Mouse (Mus musculus) G1E (cell line): ENCODE data around the gene Arhgef7. TPM values are rescaled to one million over a fixed set of nuclear protein-coding genes. Genes with fewer than 3 reads are reported as not detected.

Source experiments
- ATAC-seq: 2 replicates; pipeline ENCODE4 v1.8.0; 2016; ENCODE audit warnings: mild to moderate bottlenecking; ENCODE audit not compliant: insufficient number of reproducible peaks, poor library complexity, low FRiP score, severe bottlenecking; ENCODE audit errors: extremely low read depth
- DNase-seq: peaks from one replicate; pipeline ENCODE4 v3.0.0; 2012; ENCODE audit warnings: low spot score
- H3K27me3 ChIP-seq: 2 replicates; pipeline ENCODE4 v1.6.1; 2012; ENCODE audit warnings: mild to moderate bottlenecking, low read length, inconsistent platforms; ENCODE audit not compliant: insufficient read depth
- H3K36me3 ChIP-seq: replicated peaks from 2 replicates; pipeline ENCODE3; 2012; ENCODE audit warnings: mild to moderate bottlenecking, inconsistent platforms
- H3K4me1 ChIP-seq: 2 replicates; pipeline ENCODE4 v1.6.1; 2012; ENCODE audit warnings: low read depth, low read length, inconsistent platforms, mixed read lengths; ENCODE audit not compliant: insufficient read depth
- H3K4me3 ChIP-seq: 2 replicates; pipeline ENCODE4 v1.5.1; 2012; ENCODE audit warnings: low read depth, mild to moderate bottlenecking, inconsistent platforms, low read length, moderate library complexity, mixed read lengths
- H3K9me3 ChIP-seq: replicated peaks from 2 replicates; pipeline ENCODE4 v1.6.1; 2012; ENCODE audit warnings: inconsistent platforms
- CTCF ChIP-seq: IDR thresholded peaks from 2 replicates; pipeline ENCODE4 v1.5.1; 2012; ENCODE audit warnings: low read depth, low read length, inconsistent platforms, mixed read lengths
- GATA1 ChIP-seq: IDR thresholded peaks from 2 replicates; pipeline ENCODE4 v1.6.1; 2012; ENCODE audit warnings: borderline replicate concordance, low read length, inconsistent platforms, mixed read lengths
- GATA2 ChIP-seq: IDR thresholded peaks from 2 replicates; pipeline ENCODE4 v1.6.1; 2012; ENCODE audit warnings: low read depth, low read length, inconsistent platforms, borderline replicate concordance
- POLR2AphosphoS5 ChIP-seq: IDR thresholded peaks from 2 replicates; pipeline ENCODE4 v1.6.1; 2012; ENCODE audit warnings: low read depth, low read length, inconsistent platforms; ENCODE audit not compliant: insufficient replicate concordance
- TAL1 ChIP-seq: conservative IDR thresholded peaks from 2 replicates; pipeline ENCODE4 v1.6.1; 2012; ENCODE audit warnings: low read depth, low read length, inconsistent platforms, mixed read lengths
- polyA plus RNA-seq: library from polyadenylated mRNA; stranded (reverse); fragments of >175 nt; gene quantifications from 2 replicates; pipeline ENCODE4 v1.2.3, GENCODE M21; 2012
- total RNA-seq, 2 experiments: library from RNA; stranded (forward) in 1 of 2; stranded (reverse) in 1 of 2; fragments of 200-1000 nt in 1 of 2; fragments of >200 nt in 1 of 2; fragmentation: Nextera tagmentation in 1 of 2; gene quantifications; 2 replicates each; pipeline ENCODE4 v1.2.3; 2014 to 2017

Gene Arhgef7
- total and polyA plus RNA-seq, 3 experiments, result 14.7 to 27.8 (median 23.8) TPM

DNA sequence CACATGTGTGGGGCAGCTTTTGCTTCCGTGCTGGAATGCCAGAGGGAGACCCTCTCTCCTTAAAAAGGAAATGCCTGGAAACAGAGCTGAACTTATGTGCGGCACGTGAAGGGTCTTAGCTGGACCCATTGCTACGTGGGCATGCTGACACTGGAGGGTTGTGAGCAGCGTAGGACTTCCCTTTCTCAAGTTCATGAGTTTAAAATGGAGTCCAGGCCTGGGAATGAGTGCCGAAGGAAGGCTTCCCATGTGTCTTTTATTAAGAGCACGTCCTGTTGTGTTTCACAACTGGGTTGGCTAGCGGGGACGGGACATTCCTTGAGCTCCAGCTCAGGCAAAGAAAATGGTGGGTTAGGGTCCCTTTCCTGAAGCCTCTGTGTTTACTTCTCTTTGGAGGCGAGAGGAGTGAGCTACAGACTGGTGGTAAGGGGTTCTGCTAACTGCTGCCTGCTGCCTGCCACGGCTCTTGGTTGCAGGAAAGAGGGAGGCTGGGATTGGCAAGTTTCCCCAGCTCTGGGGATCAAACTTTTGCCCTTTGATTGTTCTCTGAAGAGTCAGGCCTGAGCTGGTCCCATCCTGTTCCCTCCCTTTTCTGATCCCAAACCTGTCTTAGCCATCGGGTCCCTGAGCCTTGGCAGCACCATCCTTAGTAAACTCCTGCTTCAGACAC is 2.9 kb downstream of the Arhgef7 start:
- Histone ChIP-seq H3K4me1 (no peaks in the 10 kb centered on the region), H3K36me3 (no peaks in the 10 kb centered on the region), H3K9me3 (peaks cover 18% of the 10 kb centered on the region), H3K27me3 (peaks cover 13% of the 10 kb centered on the region; the same call in 1 of the 2 replicates), H3K4me3 (no peak overlapping the region)
- DNase-seq (no peak), ATAC-seq (no peak)
- no peak for TF ChIP-seq GATA2
- TF ChIP-seq GATA1, result no peak
- no peak for TF ChIP-seq CTCF
- TF ChIP-seq POLR2AphosphoS5, result no peak
- no peak for TF ChIP-seq TAL1

DNA sequence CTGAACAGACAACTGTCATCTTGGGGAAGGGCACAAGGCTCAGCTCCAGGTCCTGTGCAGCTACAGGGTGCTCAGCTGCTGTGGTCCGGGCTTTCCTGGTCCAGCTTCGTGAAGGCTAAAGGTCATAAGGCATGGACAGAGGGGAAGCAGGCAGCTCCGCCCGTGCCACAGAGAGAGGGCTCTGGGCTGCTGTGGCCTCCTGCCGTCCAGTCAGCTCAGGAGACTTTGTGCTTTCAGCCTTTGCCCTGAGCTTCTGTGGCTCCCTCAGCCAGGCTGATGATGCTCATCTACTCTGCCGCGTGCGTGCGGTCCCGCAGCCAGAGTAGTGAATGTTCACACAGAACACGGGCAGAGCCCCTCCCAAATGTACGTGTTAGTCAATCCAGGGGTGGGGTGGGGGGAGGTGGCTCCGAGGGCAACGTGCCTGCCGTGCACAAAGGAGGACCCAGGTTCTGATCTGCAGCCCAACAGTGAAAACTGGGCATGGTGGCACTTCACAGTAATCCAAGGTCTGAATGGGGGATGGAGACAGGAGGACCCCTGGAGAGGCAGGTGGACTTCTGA is 8.2 kb downstream of the Arhgef7 start:
- Histone ChIP-seq H3K27me3 (peaks cover 26% of the 10 kb centered on the region; the same call in 1 of the 2 replicates), H3K36me3 (no peaks in the 10 kb centered on the region), H3K4me3 (no peak overlapping the region), H3K4me1 (no peaks in the 10 kb centered on the region), H3K9me3 (no peaks in the 10 kb centered on the region)
- ATAC-seq (no peak), DNase-seq (no peak)
- TF ChIP-seq POLR2AphosphoS5 (no peak), GATA2 (no peak), GATA1 (no peak), TAL1 (no peak), CTCF (no peak)

DNA sequence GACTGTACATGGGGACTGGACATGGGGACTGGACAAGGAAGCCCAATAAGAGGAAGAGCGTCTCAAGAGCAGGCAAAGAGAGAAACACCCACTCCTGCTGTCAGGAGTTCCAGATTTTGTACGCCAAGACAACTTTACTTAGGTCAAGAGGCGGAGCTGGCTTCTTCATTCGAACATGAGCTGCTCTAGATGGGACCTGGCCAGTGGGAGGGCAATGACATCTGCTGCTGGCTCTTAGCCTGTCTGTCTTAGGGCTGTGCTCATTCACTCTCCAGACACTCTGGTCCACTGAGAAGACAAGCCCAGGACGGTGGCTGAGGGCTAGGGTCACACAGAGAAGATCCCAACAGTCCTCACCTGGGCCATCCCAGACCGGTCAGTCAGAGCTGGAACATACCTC is 9.6 kb downstream of the Arhgef7 start:
- H3K4me3 ChIP-seq, result no peak overlapping the region
- TF ChIP-seq CTCF (no peak), GATA2 (no peak), POLR2AphosphoS5 (no peak), GATA1 (no peak)
- ATAC-seq, result no peak
- H3K27me3 ChIP-seq, result peaks cover 24% of the 10 kb centered on the region; the same call in 1 of the 2 replicates
- H3K36me3 ChIP-seq, result no peaks in the 10 kb centered on the region
- H3K9me3 ChIP-seq, result no peaks in the 10 kb centered on the region
- DNase-seq, result no peak
- H3K4me1 ChIP-seq, result no peaks in the 10 kb centered on the region

DNA sequence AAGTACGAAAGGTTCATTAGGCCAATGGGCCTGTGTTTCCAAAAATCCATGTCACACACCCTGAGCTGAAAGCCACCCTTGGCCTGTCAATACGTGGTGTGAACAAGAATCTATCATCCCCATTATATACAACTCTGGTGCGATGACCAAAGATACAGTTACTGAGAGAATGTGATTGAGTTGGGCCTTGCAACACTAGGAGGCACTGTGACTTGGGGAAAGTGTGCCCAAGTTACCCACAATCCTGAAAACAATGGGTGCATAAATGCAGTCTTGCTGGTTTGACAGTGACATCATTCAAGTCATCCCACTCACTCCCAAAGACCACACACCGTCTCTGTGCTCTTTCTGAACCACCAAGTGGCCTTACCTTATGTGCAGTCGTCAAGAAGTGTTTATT is 11.6 kb downstream of the Arhgef7 start:
- TF ChIP-seq GATA1 (no peak), POLR2AphosphoS5 (no peak), TAL1 (no peak)
- no peaks in the 10 kb centered on the region for H3K36me3 ChIP-seq
- H3K9me3 ChIP-seq, result no peaks in the 10 kb centered on the region
- peaks cover 32% of the 10 kb centered on the region for H3K27me3 ChIP-seq
- H3K4me3 ChIP-seq, result no peak overlapping the region
- H3K4me1 ChIP-seq, result no peaks in the 10 kb centered on the region
- DNase-seq (no peak), ATAC-seq (no peak)

- Histone ChIP-seq H3K27me3 (peaks cover 21% of the 10 kb centered on the region), H3K36me3 (no peaks in the 10 kb centered on the region), H3K4me3 (no peak overlapping the region), H3K4me1 (no peaks in the 10 kb centered on the region), H3K9me3 (no peaks in the 10 kb centered on the region)
- ATAC-seq, result no peak
- TF ChIP-seq GATA1 (no peak), POLR2AphosphoS5 (no peak), GATA2 (no peak), CTCF (no peak), TAL1 (no peak)
- DNase-seq, result no peak
Observed at GRCm38 (mm10) chr8:11740857-11741256, 13.3 kb downstream of the Arhgef7 start.

GRCm38 (mm10) chr8:11743580-11743979 is 16.1 kb downstream of the Arhgef7 start:
- Histone ChIP-seq H3K4me1 (no peaks in the 10 kb centered on the region), H3K4me3 (no peak overlapping the region), H3K27me3 (peaks cover 25% of the 10 kb centered on the region), H3K36me3 (no peaks in the 10 kb centered on the region), H3K9me3 (no peaks in the 10 kb centered on the region)
- DNase-seq (no peak), ATAC-seq (no peak)
- TF ChIP-seq GATA1 (no peak), CTCF (no peak), POLR2AphosphoS5 (no peak), TAL1 (no peak), GATA2 (no peak)
